Mouse (Mus musculus): ENCODE results near the gene Bckdhb. TPM values are rescaled to one million over a fixed set of nuclear protein-coding genes. Genes with fewer than 3 reads are reported as not detected.
A peak's percentile ranks its signal among the peaks of the same experiment; 100 is the strongest.

Gene Bckdhb
- polyA plus RNA-seq, 1 experiment from 2014 or later = 49.1 TPM

GRCm38 (mm10) chr9:84096484-84097015 is 171.6 kb downstream of the Bckdhb start:
- no peaks in the 10 kb centered on the region for H3K27me3 ChIP-seq
- H3K27ac ChIP-seq = no peak overlapping the region
- 96% methylated on average over 13 of the region's 13 CpGs for WGBS
- H3K9ac ChIP-seq = no peak overlapping the region
- no peak for ATAC-seq (ENCODE audit: low FRiP score)
- no peaks in the 10 kb centered on the region for H3K9me3 ChIP-seq
- no peak overlapping the region for H3K4me2 ChIP-seq
- no peaks in the 10 kb centered on the region for H3K4me1 ChIP-seq
- H3K36me3 ChIP-seq (replicated peaks) = no peaks in the 10 kb centered on the region
- H3K4me3 ChIP-seq (replicated peaks) = no peak overlapping the region

DNA sequence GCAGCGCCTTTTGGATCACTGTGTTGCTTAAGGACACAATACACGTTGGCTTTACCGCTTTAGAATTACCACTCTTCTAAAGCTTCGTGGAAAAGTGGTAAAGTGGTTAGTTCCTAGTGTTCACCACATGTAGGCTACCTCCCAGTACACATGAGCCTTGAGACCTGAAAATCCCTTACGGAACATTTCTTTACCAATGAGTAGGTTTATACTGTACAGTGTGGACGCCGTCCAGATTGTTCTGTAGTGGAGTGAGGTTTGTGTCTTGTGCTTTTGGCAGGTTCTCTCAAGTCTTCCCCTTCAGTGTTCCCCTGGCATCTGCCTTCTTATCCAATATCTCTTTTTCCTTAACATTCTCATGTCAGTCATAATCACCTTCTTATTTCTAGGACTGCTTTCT is 178.4 kb downstream of the Bckdhb start:
- H3K36me3 ChIP-seq (replicated peaks) = no peaks in the 10 kb centered on the region
- no peaks in the 10 kb centered on the region for H3K9me3 ChIP-seq
- H3K27ac ChIP-seq = no peak overlapping the region
- no peak overlapping the region for H3K4me2 ChIP-seq
- 92% methylated on average over 7 of the region's 7 CpGs for WGBS
- H3K9ac ChIP-seq = no peak overlapping the region
- ATAC-seq (ENCODE audit: low FRiP score) = no peak
- no peak overlapping the region for H3K4me3 ChIP-seq (replicated peaks)
- H3K4me1 ChIP-seq = no peaks in the 10 kb centered on the region
- H3K27me3 ChIP-seq = no peaks in the 10 kb centered on the region

DNA sequence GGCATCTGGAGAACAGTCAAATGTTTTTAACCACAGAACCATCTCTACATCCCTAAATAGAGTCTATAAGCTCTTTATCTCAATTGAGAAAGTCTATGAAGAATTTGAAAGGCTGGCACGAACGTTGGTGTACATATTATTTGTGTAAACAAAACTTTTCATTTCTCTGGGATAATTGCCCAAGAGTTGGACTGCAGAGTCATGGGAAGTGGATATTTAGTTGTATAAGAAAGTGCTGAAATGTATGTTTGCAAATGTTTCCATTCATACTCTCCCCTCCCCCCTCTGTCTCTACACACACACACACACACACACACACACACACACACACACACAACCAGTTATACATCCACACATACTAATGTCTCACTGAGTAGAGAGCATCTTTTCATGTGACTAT is 181.5 kb downstream of the Bckdhb start:
- Histone ChIP-seq H3K9me3 (no peaks in the 10 kb centered on the region), H3K36me3 (replicated peaks) (no peaks in the 10 kb centered on the region), H3K4me1 (peaks cover 17% of the 10 kb centered on the region), H3K4me3 (replicated peaks) (no peak overlapping the region), H3K9ac (no peak overlapping the region), H3K4me2 (no peak overlapping the region), H3K27ac (no peak overlapping the region), H3K27me3 (no peaks in the 10 kb centered on the region)
- WGBS = 88% methylated on average over 2 of the region's 2 CpGs
- ATAC-seq (ENCODE audit: low FRiP score) = no peak

DNA sequence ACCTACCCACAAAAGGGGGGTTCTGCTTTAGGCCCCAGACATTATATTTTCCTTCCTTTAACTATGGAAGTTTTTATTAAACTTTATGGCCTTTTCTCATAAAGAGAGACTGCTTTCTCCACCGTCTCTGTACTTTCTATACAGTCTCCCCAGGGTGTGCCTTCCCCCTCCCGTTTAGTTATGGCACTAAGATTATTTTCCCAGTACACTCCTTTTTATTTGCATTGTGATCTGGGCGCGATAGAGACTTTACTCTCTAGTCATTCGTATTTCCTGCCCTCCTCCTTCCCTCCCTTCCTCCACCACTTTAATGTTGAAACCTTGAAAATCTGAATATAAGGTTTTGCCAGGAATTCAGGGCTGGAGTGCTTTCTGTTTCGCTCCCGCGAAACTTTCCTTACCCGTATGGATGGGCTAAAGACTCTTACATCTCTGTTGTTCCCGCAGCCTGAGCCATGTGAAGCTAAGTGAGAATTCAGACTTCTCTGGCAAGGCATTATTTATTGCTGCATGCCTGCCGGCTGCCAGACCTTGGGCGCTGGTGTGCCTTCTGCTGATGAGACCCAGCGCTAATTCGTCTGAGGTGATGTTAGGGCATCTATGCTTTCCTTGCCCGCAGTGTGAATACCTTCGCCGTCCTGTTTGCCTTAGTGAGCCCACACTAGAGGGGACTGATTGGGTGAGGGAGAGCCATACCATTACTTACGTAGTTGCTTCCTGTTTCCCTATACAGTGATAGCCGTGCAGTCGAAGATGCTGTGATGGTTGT is 182.3 kb downstream of the Bckdhb start:
- ATAC-seq (ENCODE audit: low FRiP score) = no peak
- no peak overlapping the region for H3K4me3 ChIP-seq (replicated peaks)
- 80% methylated on average over 20 of the region's 20 CpGs for WGBS
- no peaks in the 10 kb centered on the region for H3K36me3 ChIP-seq (replicated peaks)
- H3K9ac ChIP-seq = no peak overlapping the region
- no peak overlapping the region for H3K4me2 ChIP-seq
- no peaks in the 10 kb centered on the region for H3K27me3 ChIP-seq
- H3K27ac ChIP-seq = no peak overlapping the region
- no peaks in the 10 kb centered on the region for H3K9me3 ChIP-seq
- H3K4me1 ChIP-seq = peaks cover 21% of the 10 kb centered on the region

GRCm38 (mm10) chr9:84108534-84108933 is 183.6 kb downstream of the Bckdhb start:
- no peak overlapping the region for H3K9ac ChIP-seq
- no peak overlapping the region for H3K27ac ChIP-seq
- H3K4me3 ChIP-seq (replicated peaks) = no peak overlapping the region
- no peaks in the 10 kb centered on the region for H3K27me3 ChIP-seq
- no peak overlapping the region for H3K4me2 ChIP-seq
- ATAC-seq (ENCODE audit: low FRiP score) = no peak
- 91% methylated on average over 7 of the region's 7 CpGs for WGBS
- H3K4me1 ChIP-seq = peaks cover 21% of the 10 kb centered on the region
- H3K36me3 ChIP-seq (replicated peaks) = no peaks in the 10 kb centered on the region
- H3K9me3 ChIP-seq = no peaks in the 10 kb centered on the region

GRCm38 (mm10) chr9:84109777-84110478 is 185.0 kb downstream of the Bckdhb start:
- H3K9ac ChIP-seq = no peak overlapping the region
- no peaks in the 10 kb centered on the region for H3K9me3 ChIP-seq
- WGBS = 34% methylated on average over 6 of the region's 6 CpGs
- no peaks in the 10 kb centered on the region for H3K27me3 ChIP-seq
- H3K36me3 ChIP-seq (replicated peaks) = no peaks in the 10 kb centered on the region
- peaks cover 21% of the 10 kb centered on the region for H3K4me1 ChIP-seq
- H3K27ac ChIP-seq = no peak overlapping the region
- 0 out of 2 replicates have a peak overlapping the region, but pooled peaks have one; percentile 33 for H3K4me2 ChIP-seq
- ATAC-seq (ENCODE audit: low FRiP score) = peak; percentile 69
- no peak overlapping the region for H3K4me3 ChIP-seq (replicated peaks)

- H3K9me3 ChIP-seq = no peaks in the 10 kb centered on the region
- no peaks in the 10 kb centered on the region for H3K36me3 ChIP-seq (replicated peaks)
- WGBS = 31% methylated on average over 11 of the region's 11 CpGs
- no peak overlapping the region for H3K9ac ChIP-seq
- H3K4me2 ChIP-seq = peak overlapping the region; percentile 33
- H3K27ac ChIP-seq = peak overlapping the region; percentile 6; the same call in 1 of the 2 replicates
- no peaks in the 10 kb centered on the region for H3K27me3 ChIP-seq
- peaks cover 21% of the 10 kb centered on the region for H3K4me1 ChIP-seq
- no peak overlapping the region for H3K4me3 ChIP-seq (replicated peaks)
- peak; percentile 39; the same call in 1 of the 2 replicates for ATAC-seq (ENCODE audit: low FRiP score)
Observed at GRCm38 (mm10) chr9:84110616-84111015, 185.7 kb downstream of the Bckdhb start.

- Histone ChIP-seq H3K36me3 (replicated peaks) (no peaks in the 10 kb centered on the region), H3K9ac (no peak overlapping the region), H3K9me3 (no peaks in the 10 kb centered on the region), H3K27ac (no peak overlapping the region), H3K27me3 (no peaks in the 10 kb centered on the region), H3K4me2 (no peak overlapping the region), H3K4me3 (replicated peaks) (no peak overlapping the region), H3K4me1 (peaks cover 21% of the 10 kb centered on the region)
- ATAC-seq (ENCODE audit: low FRiP score) = no peak
- WGBS = 54% methylated on average over 1 of the region's 1 CpGs
Observed at GRCm38 (mm10) chr9:84112319-84112718, 187.4 kb downstream of the Bckdhb start.

- Histone ChIP-seq H3K27me3 (no peaks in the 10 kb centered on the region), H3K27ac (no peak overlapping the region), H3K9me3 (no peaks in the 10 kb centered on the region), H3K9ac (no peak overlapping the region), H3K4me1 (peaks cover 21% of the 10 kb centered on the region), H3K4me3 (replicated peaks) (no peak overlapping the region), H3K4me2 (no peak overlapping the region), H3K36me3 (replicated peaks) (no peaks in the 10 kb centered on the region)
- 79% methylated on average over 12 of the region's 12 CpGs for WGBS
- no peak for ATAC-seq (ENCODE audit: low FRiP score)
Observed at GRCm38 (mm10) chr9:84112842-84113568, 188.1 kb downstream of the Bckdhb start.

DNA sequence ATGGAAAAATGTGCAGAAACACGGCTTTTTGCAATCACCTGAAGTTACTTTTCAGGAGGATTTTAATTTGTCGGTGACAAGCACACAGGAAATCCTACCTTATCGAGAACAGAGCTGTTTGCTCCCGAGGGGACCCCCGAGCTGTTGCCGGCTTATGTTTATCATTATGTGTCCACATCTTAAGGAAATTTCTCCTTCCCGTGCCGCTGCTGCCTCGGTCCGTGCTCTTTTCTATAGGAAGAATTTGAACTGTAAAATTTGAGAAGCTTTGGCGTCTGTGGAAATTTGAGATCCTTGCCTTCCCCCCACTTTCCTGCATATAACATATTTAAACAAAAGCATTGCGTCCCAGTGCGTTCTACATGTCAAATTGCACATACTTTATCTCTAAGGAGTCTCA is 189.3 kb downstream of the Bckdhb start:
- Histone ChIP-seq H3K4me1 (peaks cover 21% of the 10 kb centered on the region), H3K36me3 (replicated peaks) (no peaks in the 10 kb centered on the region), H3K9me3 (no peaks in the 10 kb centered on the region), H3K9ac (no peak overlapping the region), H3K27me3 (no peaks in the 10 kb centered on the region), H3K4me3 (replicated peaks) (no peak overlapping the region), H3K27ac (no peak overlapping the region), H3K4me2 (no peak overlapping the region)
- no peak for ATAC-seq (ENCODE audit: low FRiP score)
- 82% methylated on average over 13 of the region's 13 CpGs for WGBS

DNA sequence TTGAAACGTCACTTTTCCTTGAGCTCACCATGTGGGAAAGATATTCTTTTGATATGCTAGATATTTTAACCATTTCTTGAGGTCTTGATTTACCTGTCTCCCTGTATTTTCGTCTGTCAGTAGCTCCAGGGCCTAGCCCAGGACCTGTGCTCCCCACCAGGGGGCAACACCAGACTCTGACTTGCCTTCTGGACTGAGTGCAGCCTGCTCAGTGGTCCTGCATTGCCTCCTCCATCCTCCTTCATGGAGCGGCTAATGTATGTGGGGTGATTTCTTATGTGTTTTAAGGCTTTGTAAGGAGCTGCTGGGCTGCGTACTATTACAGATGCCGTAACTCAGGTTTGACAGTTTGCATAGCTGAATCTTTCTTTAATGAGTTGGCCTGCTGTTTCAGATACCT is 192.4 kb downstream of the Bckdhb start:
- ATAC-seq (ENCODE audit: low FRiP score) = peak; percentile 60; the same call in 1 of the 2 replicates

GRCm38 (mm10) chr9:84124996-84125395 is 200.1 kb downstream of the Bckdhb start:
- Histone ChIP-seq H3K27ac (no peak overlapping the region), H3K9ac (no peak overlapping the region), H3K4me1 (no peaks in the 10 kb centered on the region), H3K4me2 (no peak overlapping the region), H3K4me3 (replicated peaks) (no peak overlapping the region), H3K9me3 (no peaks in the 10 kb centered on the region), H3K27me3 (no peaks in the 10 kb centered on the region), H3K36me3 (replicated peaks) (no peaks in the 10 kb centered on the region; the same call in 1 of the 2 replicates)
- WGBS = 96% methylated on average over 5 of the region's 5 CpGs
- no peak for ATAC-seq (ENCODE audit: low FRiP score)

More for the DNA sequence above, 192.4 kb downstream of the Bckdhb start:
- H3K27me3 ChIP-seq = no peaks in the 10 kb centered on the region
- 80% methylated on average over 5 of the region's 5 CpGs for WGBS
- H3K4me3 ChIP-seq (replicated peaks) = no peak overlapping the region
- no peak overlapping the region for H3K9ac ChIP-seq
- H3K27ac ChIP-seq = no peak overlapping the region
- H3K9me3 ChIP-seq = no peaks in the 10 kb centered on the region
- no peaks in the 10 kb centered on the region for H3K4me1 ChIP-seq
- no peak overlapping the region for H3K4me2 ChIP-seq
- H3K36me3 ChIP-seq (replicated peaks) = no peaks in the 10 kb centered on the region

Measured in forebrain, embryonic 12.5 days (tissue).